Mouse (Mus musculus) kidney, postnatal 0 days (tissue): ENCODE measurements around the gene Tmem117. TPM values are rescaled to one million over a fixed set of nuclear protein-coding genes. Genes with fewer than 3 reads are reported as not detected.
A peak's percentile ranks its signal among the peaks of the same experiment; 100 is the strongest.

Source experiments
- ATAC-seq: fragments of 200-750 bp; cut with Nextera tagmentation; replicated peaks from 2 replicates; pipeline ENCODE4 v1.8.0; 2017; ENCODE audit warnings: low read depth, moderate number of reproducible peaks, moderate TSS enrichment, moderate library complexity; ENCODE audit not compliant: low FRiP score
- DNase-seq: peaks from one replicate; pipeline ENCODE4 v3.0.0-alpha.2; 2016; ENCODE audit warnings: low spot score
- H3K27ac ChIP-seq: fragments of 300-500 bp; sonication (generic); 2 replicates; pipeline ENCODE4 v1.5.1; 2014; ENCODE audit warnings: mild to moderate bottlenecking
- H3K27me3 ChIP-seq: fragments of 300-500 bp; sonication (generic); 2 replicates; pipeline ENCODE4 v1.6.1; 2014; ENCODE audit warnings: low read length, mixed read lengths; ENCODE audit not compliant: insufficient read depth
- H3K36me3 ChIP-seq: fragments of 300-500 bp; sonication (generic); 2 replicates; pipeline ENCODE4 v1.6.1; 2014; ENCODE audit warnings: low read length, mixed read lengths; ENCODE audit not compliant: insufficient read depth
- H3K4me1 ChIP-seq: fragments of 300-500 bp; sonication (generic); replicated peaks from 2 replicates; pipeline ENCODE4 v1.6.1; 2014; ENCODE audit warnings: antibody characterized with exemption, low read length, mixed read lengths; ENCODE audit not compliant: insufficient read depth
- H3K4me2 ChIP-seq: fragments of 300-500 bp; sonication (generic); 2 replicates; pipeline ENCODE4 v1.6.1; 2014; ENCODE audit warnings: mild to moderate bottlenecking, low read length, moderate library complexity, mixed read lengths
- H3K4me3 ChIP-seq: fragments of 300-500 bp; sonication (generic); replicated peaks from 2 replicates; pipeline ENCODE4 v1.5.1; 2014; ENCODE audit warnings: low read depth, low read length
- H3K9ac ChIP-seq: fragments of 300-500 bp; sonication (generic); 2 replicates; pipeline ENCODE4 v1.6.1; 2014; ENCODE audit warnings: low read depth, low read length
- H3K9me3 ChIP-seq: fragments of 300-500 bp; sonication (generic); replicated peaks from 2 replicates; pipeline ENCODE4 v1.6.1; 2016; ENCODE audit warnings: low read length, inconsistent platforms, mixed read lengths
- CTCF ChIP-seq: IDR thresholded peaks from 2 replicates; pipeline ENCODE4 v1.5.1; 2016; ENCODE audit warnings: antibody characterized with exemption, low read depth, mild to moderate bottlenecking, moderate library complexity
- WGBS: fragments of 180-500 bp; shearing (Covaris S2); extraction: QIAGEN DNeasy Blood & Tissue Kit; methylation state at CpG from one replicate; pipeline ENCODE4 v1.1.7; 2014; 5-methylcytosine and 5-hydroxymethylcytosine counted together
- polyA plus RNA-seq: library from polyadenylated mRNA; unstranded; fragments of >200 nt; fragmentation: Nextera tagmentation; extraction: Ambion mirVana; gene quantifications from 2 replicates; pipeline ENCODE4 v1.2.1, GENCODE M21; 2015

The Tmem117 gene
- polyA plus RNA-seq, result 24.3 and 25.0 TPM in 2 replicates

DNA sequence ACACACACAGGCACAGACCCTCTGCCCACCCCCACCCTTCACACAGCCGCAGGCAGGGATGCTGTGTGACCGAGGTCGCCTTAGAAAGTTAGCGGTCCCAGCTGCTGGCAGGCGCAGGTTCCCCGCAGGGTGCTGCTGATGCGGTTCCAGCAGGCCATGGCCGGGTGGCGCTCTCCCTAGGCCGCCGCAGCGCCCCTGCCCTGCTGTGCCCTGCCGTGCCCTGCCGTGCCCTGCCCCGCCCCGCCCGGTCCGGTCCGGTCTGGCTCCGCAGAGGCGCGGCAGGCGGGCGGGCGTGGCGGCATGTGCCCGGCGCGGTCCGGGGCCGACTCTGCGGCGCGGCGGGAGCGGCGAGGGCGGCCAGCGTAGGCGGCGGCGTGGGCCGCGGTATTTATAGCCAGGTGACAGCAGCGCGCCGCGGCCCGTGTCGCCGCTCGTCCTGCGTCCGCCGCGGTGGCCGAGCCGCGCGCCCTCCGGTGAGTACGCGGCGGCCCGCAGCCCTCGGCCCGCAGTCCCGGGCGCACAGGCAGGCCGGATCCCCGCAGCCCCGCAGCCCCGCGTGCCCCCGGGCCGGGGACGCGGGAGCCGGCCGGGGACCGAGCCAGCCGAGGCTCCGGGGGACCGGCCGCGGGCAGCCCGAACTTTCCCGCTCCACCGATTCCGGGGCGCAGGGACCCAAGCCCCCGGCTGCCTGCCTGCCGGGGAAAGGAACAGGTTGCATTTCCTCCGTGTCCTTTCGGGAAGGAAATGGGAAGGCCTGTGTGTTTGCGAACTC, at the start of gene Tmem117:
TSS of gene Tmem117 (plus strand) at position 403 of the 772 bp plus-strand sequence.
- Histone ChIP-seq H3K4me1 (no peaks in the 10 kb centered on the region), H3K27me3 (no peaks in the 10 kb centered on the region), H3K27ac (peak within 1 kb of the TSS; percentile 63; the same call in 1 of the 2 replicates), H3K4me2 (peak within 1 kb of the TSS; percentile 95), H3K9ac (peak within 1 kb of the TSS; percentile 73), H3K4me3 (peak within 1 kb of the TSS; percentile 57), H3K36me3 (no peaks in the 10 kb centered on the region), H3K9me3 (no peaks in the 10 kb centered on the region)
- ATAC-seq, result peak; percentile 91
- TF ChIP-seq CTCF, result no peak
- under 1% methylated on average over 78 of the region's 96 CpGs for WGBS
- DNase-seq, result peak; percentile 40

DNA sequence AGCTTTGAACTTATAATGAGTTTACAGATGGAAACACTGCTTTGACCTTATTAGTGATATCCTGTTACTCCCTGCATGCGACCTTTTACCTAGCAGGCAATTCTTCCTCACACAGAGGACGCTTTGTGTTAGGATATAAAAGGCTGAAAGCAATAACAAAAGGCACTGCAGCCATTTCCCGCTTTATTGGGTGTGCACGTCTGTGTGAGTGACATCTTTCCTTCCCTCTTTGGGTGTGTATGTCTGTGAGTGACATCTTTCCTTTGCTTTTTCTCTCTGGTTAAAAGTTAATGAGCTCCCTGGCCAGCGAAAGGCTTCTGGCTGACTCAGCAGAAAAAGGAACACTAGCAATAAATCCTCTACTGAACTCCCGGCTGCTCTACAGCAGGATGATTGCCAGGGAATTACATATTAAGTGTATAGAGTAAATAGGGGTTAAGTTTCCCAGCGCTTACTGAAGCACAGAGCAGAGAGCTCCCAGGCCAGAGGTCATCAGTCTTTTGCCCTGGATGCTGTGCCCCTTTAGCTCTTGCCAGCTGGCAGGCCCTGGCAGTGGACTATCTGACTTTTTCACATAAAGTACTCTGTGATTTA, 46.9 kb upstream of the Tmem117 start:
- no peak overlapping the region for H3K9ac ChIP-seq
- peak; percentile 46; the same call in 1 of the 2 replicates for ATAC-seq
- no peaks in the 10 kb centered on the region for H3K9me3 ChIP-seq
- no peak for TF ChIP-seq CTCF
- H3K27me3 ChIP-seq, result no peaks in the 10 kb centered on the region
- H3K36me3 ChIP-seq, result peaks cover 40% of the 10 kb centered on the region
- no peak overlapping the region; the same call in 1 of the 2 replicates for H3K27ac ChIP-seq
- H3K4me1 ChIP-seq, result no peaks in the 10 kb centered on the region
- H3K4me3 ChIP-seq, result no peak overlapping the region
- no peak overlapping the region for H3K4me2 ChIP-seq
- WGBS, result 36% methylated on average over 7 of the region's 7 CpGs
- peak; percentile 43 for DNase-seq

DNA sequence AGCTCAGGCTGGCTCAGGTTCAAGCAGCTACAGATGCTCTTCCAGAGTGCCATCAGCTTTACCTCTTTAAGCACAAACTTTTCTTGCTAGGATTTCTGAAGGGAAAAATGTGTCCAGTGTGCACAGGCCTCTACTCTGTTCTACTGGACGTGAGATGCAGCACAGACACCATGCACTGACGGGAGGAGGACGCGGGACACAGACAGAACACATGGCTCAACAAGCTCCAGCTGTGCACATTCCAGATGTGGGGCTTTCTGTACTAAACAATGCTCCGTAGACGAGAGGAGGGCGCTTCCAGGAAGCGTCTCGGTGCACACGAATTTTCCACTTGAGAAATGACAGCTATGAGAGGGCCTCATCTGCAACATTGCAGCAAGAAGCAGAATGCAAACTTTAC, 45.9 kb upstream of the Tmem117 start:
- H3K27ac ChIP-seq, result no peak overlapping the region
- TF ChIP-seq CTCF, result no peak
- H3K9me3 ChIP-seq, result no peaks in the 10 kb centered on the region
- H3K4me1 ChIP-seq, result no peaks in the 10 kb centered on the region
- H3K9ac ChIP-seq, result no peak overlapping the region
- H3K4me3 ChIP-seq, result no peak overlapping the region
- no peak overlapping the region for H3K4me2 ChIP-seq
- ATAC-seq (no peak), DNase-seq (no peak)
- 77% methylated on average over 10 of the region's 10 CpGs for WGBS
- no peaks in the 10 kb centered on the region for H3K27me3 ChIP-seq
- peaks cover 40% of the 10 kb centered on the region for H3K36me3 ChIP-seq

DNA sequence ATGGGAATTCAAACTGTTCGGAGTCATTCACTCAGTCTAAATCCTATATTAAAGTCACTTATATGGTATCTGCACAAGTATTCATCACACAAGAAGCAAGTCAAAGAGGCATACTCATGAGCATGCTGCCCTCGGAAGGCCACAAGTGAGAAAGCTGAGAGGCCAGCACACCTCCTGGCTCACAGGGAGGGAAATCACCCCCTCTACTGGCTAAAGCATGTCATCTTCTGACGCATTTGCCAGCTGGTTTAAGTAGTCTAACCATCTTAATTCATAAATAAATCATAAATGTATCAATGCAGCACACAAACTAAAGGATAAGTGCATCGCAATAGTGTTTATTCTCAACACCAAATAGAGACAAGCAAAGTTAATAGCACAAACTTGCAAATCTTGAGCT, 44.3 kb upstream of the Tmem117 start:
- H3K9me3 ChIP-seq, result no peaks in the 10 kb centered on the region
- no peak overlapping the region for H3K9ac ChIP-seq
- TF ChIP-seq CTCF, result peak; percentile 49; the same call in 1 of the 2 replicates
- H3K4me1 ChIP-seq, result no peaks in the 10 kb centered on the region
- 82% methylated on average over 4 of the region's 4 CpGs for WGBS
- no peak overlapping the region for H3K4me3 ChIP-seq
- H3K27ac ChIP-seq, result no peak overlapping the region
- ATAC-seq (no peak), DNase-seq (no peak)
- H3K27me3 ChIP-seq, result no peaks in the 10 kb centered on the region
- no peak overlapping the region for H3K4me2 ChIP-seq
- H3K36me3 ChIP-seq, result peaks cover 36% of the 10 kb centered on the region

DNA sequence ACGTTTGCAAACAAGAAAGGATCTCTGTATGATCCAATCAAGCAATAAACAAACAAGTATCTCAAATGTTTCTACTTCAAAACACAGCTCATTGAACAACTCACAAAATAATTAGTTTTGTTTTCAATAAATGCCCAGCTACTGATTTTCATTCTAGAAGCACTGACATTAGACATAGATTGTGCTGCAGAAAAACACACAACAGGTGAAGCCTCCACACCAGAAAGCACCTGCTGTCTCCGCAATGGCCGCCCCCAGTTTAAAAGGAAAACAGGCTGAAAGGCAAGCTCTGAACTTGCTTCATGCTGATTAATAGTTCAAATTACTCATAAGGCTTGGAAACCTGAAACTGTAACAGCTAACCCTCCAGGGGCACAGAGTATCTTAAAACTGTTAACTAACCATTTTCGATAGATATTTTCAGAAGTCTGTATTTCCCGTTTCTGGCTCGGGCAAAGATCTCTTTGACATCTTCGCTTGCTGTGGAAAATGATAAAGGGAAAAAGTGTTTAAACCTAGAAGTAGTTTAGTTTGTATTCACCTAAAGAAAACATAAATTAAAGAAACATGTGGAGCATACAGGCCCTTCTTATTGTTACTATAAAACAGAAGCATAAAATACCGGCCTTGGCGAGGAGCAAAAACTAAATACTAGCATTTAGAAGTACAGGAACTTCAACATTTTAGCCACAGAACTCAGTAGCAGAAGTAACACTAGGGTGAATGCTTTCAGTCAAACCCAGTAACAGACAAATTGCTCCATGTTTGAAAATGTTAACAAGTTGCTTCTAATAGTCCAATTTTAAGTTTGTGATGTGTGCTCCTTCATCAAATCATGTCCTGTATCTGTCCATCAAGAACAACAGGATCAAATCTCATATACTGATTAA, 41.0 kb upstream of the Tmem117 start:
- H3K9me3 ChIP-seq, result no peaks in the 10 kb centered on the region
- no peak overlapping the region for H3K27ac ChIP-seq
- WGBS, result 78% methylated on average over 9 of the region's 9 CpGs
- ATAC-seq (no peak), DNase-seq (no peak)
- no peaks in the 10 kb centered on the region for H3K27me3 ChIP-seq
- H3K4me3 ChIP-seq, result 0 out of 2 replicates have a peak overlapping the region, but pooled peaks have one; percentile 98
- H3K4me1 ChIP-seq, result 0 out of 2 replicates have a peak, but pooled peaks cover 6% of the 10 kb centered on the region
- TF ChIP-seq CTCF, result no peak
- H3K4me2 ChIP-seq, result peak overlapping the region; percentile 52
- peaks cover 17% of the 10 kb centered on the region for H3K36me3 ChIP-seq
- H3K9ac ChIP-seq, result no peak overlapping the region
